Comparison of ENCODE assay signal across 10 mouse cellular contexts in the genomic region with DNA sequence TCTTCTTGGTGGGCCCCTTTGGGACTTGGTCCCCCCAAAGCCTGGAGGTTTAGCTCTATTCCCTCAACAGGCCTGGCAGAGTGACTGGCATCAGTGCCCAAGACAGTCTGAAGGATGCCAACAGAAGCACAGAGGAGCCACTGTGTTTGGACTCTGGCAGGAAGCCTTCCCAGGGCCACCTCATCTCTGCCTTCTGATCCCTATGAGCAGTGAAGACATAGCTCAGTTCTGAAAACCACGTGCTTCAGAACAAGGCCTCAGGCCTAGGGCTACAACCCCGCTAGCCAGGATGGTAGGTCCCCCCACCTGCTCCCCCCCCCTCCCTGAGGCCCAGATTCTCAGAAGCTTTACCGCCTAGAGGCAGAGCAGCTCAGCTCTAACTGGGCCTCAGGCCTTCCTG. TPM values are rescaled to one million over a fixed set of nuclear protein-coding genes. Genes with fewer than 3 reads are reported as not detected.
DNase-seq lines count a peak whose midpoint lies in the region; ATAC-seq and TF ChIP-seq lines count a peak whose summit lies in the region.
"Had no signal": no experiment of that assay in that cellular context is flagged by ENCODE, and none has a peak within 500 bp of the region (broad histone marks: within the 10 kb centered on the region; RNA-seq: fewer than 3 reads in every experiment).

No protein-coding gene starts in this region.

- H3K27me3 ChIP-seq in lung, postnatal 0 days (replicated peaks; ENCODE audit: insufficient read depth, low read length), result no peaks in the 10 kb centered on the region
- H3K27me3 ChIP-seq in forebrain, postnatal 0 days (ENCODE audit: insufficient read depth, low read length), result no peaks in the 10 kb centered on the region
- no peaks in the 10 kb centered on the region for H3K27me3 ChIP-seq in stomach, embryonic 15.5 days (replicated peaks)

- no peak overlapping the region for H3K4me2 ChIP-seq in lung, postnatal 0 days (replicated peaks; ENCODE audit: low read depth, low read length)
- H3K4me2 ChIP-seq in forebrain, postnatal 0 days (ENCODE audit: low read depth), result no peak overlapping the region
- H3K4me2 ChIP-seq in stomach, embryonic 15.5 days, result no peak overlapping the region

- no peak for TF ChIP-seq CTCF in lung, postnatal 0 days (IDR thresholded peaks at IDR 0.05)
- no peak for TF ChIP-seq CTCF in forebrain, postnatal 0 days (IDR thresholded peaks at IDR 0.05; ENCODE audit: low read depth)

- 56% methylated on average over 3 of the region's 3 CpGs for WGBS in lung, postnatal 0 days
- 36% methylated on average over 3 of the region's 3 CpGs for WGBS in forebrain, postnatal 0 days
- WGBS in stomach, embryonic 15.5 days, result 76% methylated on average over 3 of the region's 3 CpGs

- H3K9me3 ChIP-seq in lung, postnatal 0 days (ENCODE audit: low read length), result no peaks in the 10 kb centered on the region
- H3K9me3 ChIP-seq in forebrain, postnatal 0 days (ENCODE audit: low read length), result no peaks in the 10 kb centered on the region
- H3K9me3 ChIP-seq in stomach, embryonic 15.5 days, result no peaks in the 10 kb centered on the region

- no peak for TF ChIP-seq EP300 in lung, postnatal 0 days (IDR thresholded peaks at IDR 0.05)

- no peak overlapping the region for H3K4me3 ChIP-seq in lung, postnatal 0 days (ENCODE audit: low read depth, low read length)
- no peak overlapping the region for H3K4me3 ChIP-seq in forebrain, postnatal 0 days (ENCODE audit: low read depth, low read length)
- H3K4me3 ChIP-seq in stomach, embryonic 15.5 days (replicated peaks), result no peak overlapping the region

- no peak for ATAC-seq in lung, postnatal 0 days
- peak; percentile 78 for ATAC-seq in forebrain, postnatal 0 days
- ATAC-seq in stomach, embryonic 15.5 days (ENCODE audit: insufficient read depth, low FRiP score, low read depth), result no peak
- no peak for ATAC-seq in erythroblast, adult 5-6 weeks (replicated peaks; ENCODE audit: low FRiP score, poor library complexity, severe bottlenecking)
- no peak for ATAC-seq in megakaryocyte, adult 5-6 weeks (ENCODE audit: poor library complexity, severe bottlenecking)

- DNase-seq in frontal cortex, postnatal 10 days (ENCODE audit: low spot score in 2 of 2), result peak; percentile 26 to 34
- no peak for DNase-seq in frontal cortex, postnatal 25 days (ENCODE audit: low spot score in 2 of 2)
- no peak for DNase-seq in lung, postnatal 0 days (ENCODE audit: low spot score)
- no peak for DNase-seq in lung, postnatal 10 days
- peak; percentile 41 for DNase-seq in forebrain, postnatal 0 days
- DNase-seq: adrenal gland, postnatal 36 days had no signal

- H3K9ac ChIP-seq in lung, postnatal 0 days (replicated peaks; ENCODE audit: low read depth), result 0 out of 2 replicates have a peak overlapping the region, but pooled peaks have one; percentile 8
- H3K9ac ChIP-seq in forebrain, postnatal 0 days, result no peak overlapping the region
- H3K9ac ChIP-seq in stomach, embryonic 15.5 days, result no peak overlapping the region

- H3K27ac ChIP-seq in lung, postnatal 0 days (ENCODE audit: low read length), result no peak overlapping the region
- H3K27ac ChIP-seq in forebrain, postnatal 0 days (ENCODE audit: low read depth, low read length), result no peak overlapping the region
- H3K27ac ChIP-seq in stomach, embryonic 15.5 days, result 0 out of 2 replicates have a peak overlapping the region, but pooled peaks have one; percentile 9
- H3K27ac ChIP-seq: kidney, postnatal 0 days had no signal

- peaks cover 7% of the 10 kb centered on the region; the same call in 1 of the 2 replicates for H3K4me1 ChIP-seq in lung, postnatal 0 days (ENCODE audit: insufficient read depth, low read depth, low read length)
- H3K4me1 ChIP-seq in forebrain, postnatal 0 days (ENCODE audit: insufficient read depth), result no peaks in the 10 kb centered on the region
- 0 out of 2 replicates have a peak, but pooled peaks cover 13% of the 10 kb centered on the region for H3K4me1 ChIP-seq in stomach, embryonic 15.5 days

- no peaks in the 10 kb centered on the region for H3K36me3 ChIP-seq in lung, postnatal 0 days (ENCODE audit: insufficient read depth, low read length)
- peaks cover 2% of the 10 kb centered on the region; the same call in 1 of the 2 replicates for H3K36me3 ChIP-seq in forebrain, postnatal 0 days (ENCODE audit: insufficient read depth)
- H3K36me3 ChIP-seq in stomach, embryonic 15.5 days, result no peaks in the 10 kb centered on the region

RNA-seq across cellular contexts. Expression of a gene that starts 45.2 kb away (rescaled TPM):
- 2.9 and 4.6 TPM in 2 replicates for polyA plus RNA-seq in lung, postnatal 0 days (2015; fragmentation: Nextera tagmentation; extraction: Ambion mirVana)
- total RNA-seq in forebrain, postnatal 0 days (2014; rRNA removed), result 31.8 and 34.2 TPM in 2 replicates
- polyA plus RNA-seq in forebrain, postnatal 0 days (2015; fragmentation: Nextera tagmentation; extraction: Ambion mirVana), result 5.0 and 6.4 TPM in 2 replicates
- polyA plus RNA-seq in stomach, embryonic 15.5 days (2015; fragmentation: Nextera tagmentation; extraction: Ambion mirVana), result 3.7 and 4.4 TPM in 2 replicates
- total RNA-seq in erythroblast, adult 5-6 weeks (2015; ENCODE audit: low replicate concordance), result 8.5 and 27.4 TPM in 2 replicates
- 6.0 and 26.9 TPM in 2 replicates for total RNA-seq in erythroblast, adult 5-6 weeks (2017; ENCODE audit: low replicate concordance)
- 40.2 and 41.0 TPM in 2 replicates for total RNA-seq in megakaryocyte, adult 5-6 weeks (2015)
- total RNA-seq in megakaryocyte, adult 5-6 weeks (2017), result 58.0 and 58.1 TPM in 2 replicates

RNA-seq across cellular contexts. Expression of a gene that starts 54.5 kb away (rescaled TPM):
- polyA plus RNA-seq in lung, postnatal 0 days (2015; fragmentation: Nextera tagmentation; extraction: Ambion mirVana), result 40.1 and 44.2 TPM in 2 replicates
- total RNA-seq in forebrain, postnatal 0 days (2014; rRNA removed), result 20.7 and 26.4 TPM in 2 replicates
- polyA plus RNA-seq in forebrain, postnatal 0 days (2015; fragmentation: Nextera tagmentation; extraction: Ambion mirVana), result 61.4 and 69.6 TPM in 2 replicates
- polyA plus RNA-seq in stomach, embryonic 15.5 days (2015; fragmentation: Nextera tagmentation; extraction: Ambion mirVana), result 37.5 and 43.2 TPM in 2 replicates
- 1.2 and 5.6 TPM in 2 replicates for total RNA-seq in erythroblast, adult 5-6 weeks (2015; ENCODE audit: low replicate concordance)
- 0.68 and 2.5 TPM in 2 replicates for total RNA-seq in erythroblast, adult 5-6 weeks (2017; ENCODE audit: low replicate concordance)
- total RNA-seq in megakaryocyte, adult 5-6 weeks (2015), result 22.6 and 23.8 TPM in 2 replicates
- total RNA-seq in megakaryocyte, adult 5-6 weeks (2017), result 13.5 and 15.3 TPM in 2 replicates

RNA-seq across cellular contexts. Expression of a gene that starts 54.6 kb away (rescaled TPM):
- 8.7 and 9.7 TPM in 2 replicates for polyA plus RNA-seq in lung, postnatal 0 days (2015; fragmentation: Nextera tagmentation; extraction: Ambion mirVana)
- 10.9 and 11.8 TPM in 2 replicates for total RNA-seq in forebrain, postnatal 0 days (2014; rRNA removed)
- 9.1 and 10.8 TPM in 2 replicates for polyA plus RNA-seq in forebrain, postnatal 0 days (2015; fragmentation: Nextera tagmentation; extraction: Ambion mirVana)
- polyA plus RNA-seq in stomach, embryonic 15.5 days (2015; fragmentation: Nextera tagmentation; extraction: Ambion mirVana), result 12.5 and 12.8 TPM in 2 replicates
- 1.3 TPM in 1 of 2 replicates, not detected in the other for total RNA-seq in erythroblast, adult 5-6 weeks (2015; ENCODE audit: low replicate concordance)
- total RNA-seq in erythroblast, adult 5-6 weeks (2017; ENCODE audit: low replicate concordance), result 1.5 and 2.3 TPM in 2 replicates
- 3.2 and 3.7 TPM in 2 replicates for total RNA-seq in megakaryocyte, adult 5-6 weeks (2015)
- total RNA-seq in megakaryocyte, adult 5-6 weeks (2017), result 6.7 and 7.4 TPM in 2 replicates

Comparison
In these comparisons a context has a peak if more than half of its experiments do, and no peak if none do; other contexts are left out.
1. DNase-seq: peak in frontal cortex, postnatal 10 days (2 of 2) and forebrain, postnatal 0 days (single experiment); none in frontal cortex, postnatal 25 days (0 of 2), lung, postnatal 0 days (single experiment) and lung, postnatal 10 days (single experiment).